Mouse (Mus musculus): ENCODE data around the gene Ssr3.

Ssr3 gene

GRCm38 (mm10) chr3:65374729-65375128 lies 17.7 kb downstream of the Ssr3 start:
- no peak for DNase-seq (ENCODE audit: extremely low read depth, low read depth)

- no peak for DNase-seq (ENCODE audit: extremely low read depth, low read depth)
Measured at GRCm38 (mm10) chr3:65373594-65374182, 18.7 kb downstream of the Ssr3 start.

- DNase-seq (ENCODE audit: extremely low read depth, low read depth), result no peak
Measured at GRCm38 (mm10) chr3:65372552-65372951, 19.9 kb downstream of the Ssr3 start.

DNA sequence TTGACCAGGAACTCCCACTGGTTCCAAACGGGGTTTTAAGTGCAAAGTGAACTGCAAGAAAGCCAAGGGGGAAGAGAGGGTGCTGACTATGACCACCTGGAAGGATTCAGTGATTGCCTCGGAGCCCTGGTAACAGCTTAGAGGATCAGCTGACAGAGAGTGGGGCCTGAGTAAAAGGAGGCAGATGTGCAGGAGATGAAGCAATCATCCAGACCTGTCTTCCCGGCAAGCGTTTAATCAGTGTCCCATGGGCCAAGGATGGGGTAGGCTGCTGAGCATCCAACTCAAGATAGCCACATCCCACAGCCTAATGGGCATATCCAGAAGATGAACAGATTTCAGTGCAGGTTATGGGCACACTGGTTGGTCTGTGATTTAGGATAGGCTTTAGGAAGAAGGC lies 24.5 kb downstream of the Ssr3 start:
- no peak for DNase-seq (ENCODE audit: extremely low read depth, low read depth)

DNA sequence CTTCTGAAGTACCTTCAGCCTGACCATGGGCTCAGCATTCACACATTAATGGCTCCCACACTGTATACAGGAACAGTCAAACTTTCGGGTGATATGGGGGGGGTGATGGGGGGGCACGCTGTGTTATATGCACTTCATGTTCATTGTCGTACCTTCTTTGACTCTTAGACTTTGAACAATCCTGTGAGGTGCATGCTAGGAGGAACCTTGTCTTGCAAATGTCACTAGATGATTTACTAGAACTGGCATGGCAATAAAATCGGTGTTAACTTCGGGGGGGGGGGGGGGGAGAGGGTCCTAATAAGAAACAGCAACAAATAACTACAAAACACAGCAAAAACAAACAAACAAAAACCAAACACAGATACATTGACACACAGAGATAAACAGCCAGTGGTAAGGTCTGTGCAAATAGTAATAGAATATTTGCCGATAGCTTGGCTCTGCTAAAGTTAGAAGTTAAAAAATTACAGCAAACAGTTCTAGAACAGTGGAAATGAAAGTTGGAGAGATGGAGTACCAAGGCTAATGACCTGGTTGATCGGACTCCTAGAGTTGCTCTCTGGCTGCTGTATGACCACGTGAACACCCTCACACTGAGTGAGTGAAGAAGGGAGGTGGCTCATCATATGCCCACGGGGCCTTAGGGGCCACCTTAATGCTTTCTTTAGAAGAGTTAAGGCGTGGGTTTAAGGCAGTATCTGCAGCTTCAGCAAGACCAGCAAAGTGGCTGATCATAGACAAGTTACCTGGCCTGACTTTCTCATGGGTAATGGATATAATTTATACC lies 26.3 kb downstream of the Ssr3 start:
- DNase-seq (ENCODE audit: extremely low read depth, low read depth), result no peak

GRCm38 (mm10) chr3:65365184-65365583 lies 27.2 kb downstream of the Ssr3 start:
- no peak for DNase-seq (ENCODE audit: extremely low read depth, low read depth)

DNA sequence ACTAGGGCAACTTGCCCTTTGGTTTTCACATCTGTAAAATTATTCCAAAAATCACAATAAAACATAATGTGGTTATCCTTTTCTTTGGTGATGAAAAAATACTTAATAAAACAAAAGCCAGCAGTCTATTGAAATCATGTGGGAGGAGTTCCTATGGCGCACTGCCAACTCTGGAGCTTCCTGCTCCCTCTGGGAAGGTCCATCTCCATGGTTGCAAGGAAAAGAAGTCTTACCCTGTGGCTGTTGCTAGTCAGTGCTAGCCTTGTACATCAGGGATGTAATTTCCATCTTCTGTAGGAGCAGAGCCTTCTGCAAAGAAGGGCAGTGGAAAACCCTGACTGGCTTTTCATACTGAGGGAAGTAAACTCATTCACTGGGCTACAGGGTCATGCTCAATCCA lies 29.0 kb downstream of the Ssr3 start:
- DNase-seq (ENCODE audit: extremely low read depth, low read depth), result no peak

GRCm38 (mm10) chr3:65360163-65360969 lies 32.1 kb downstream of the Ssr3 start:
- DNase-seq (ENCODE audit: extremely low read depth, low read depth), result peak; percentile 72

DNA sequence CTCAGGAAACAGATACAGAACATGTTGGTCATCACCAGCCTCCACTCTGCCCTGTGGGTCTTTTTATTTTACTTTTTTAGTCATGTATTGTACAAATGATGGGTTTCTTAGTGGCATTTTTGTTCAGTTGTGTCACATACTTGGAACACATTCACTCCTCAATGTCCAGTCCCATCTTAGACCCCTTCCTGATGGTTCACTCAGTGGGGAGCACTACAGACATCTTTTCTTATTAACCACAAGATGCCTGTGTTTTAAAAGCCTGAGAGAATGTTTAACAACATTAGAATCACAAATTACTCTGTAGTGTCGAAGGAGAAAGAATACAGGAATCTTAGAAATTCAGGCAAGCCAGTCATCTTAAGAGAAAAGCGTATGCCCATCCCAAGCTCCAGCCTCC lies 33.6 kb downstream of the Ssr3 start:
- DNase-seq (ENCODE audit: extremely low read depth, low read depth), result no peak

GRCm38 (mm10) chr3:65358275-65358674 lies 34.1 kb downstream of the Ssr3 start:
- DNase-seq (ENCODE audit: extremely low read depth, low read depth), result no peak

DNA sequence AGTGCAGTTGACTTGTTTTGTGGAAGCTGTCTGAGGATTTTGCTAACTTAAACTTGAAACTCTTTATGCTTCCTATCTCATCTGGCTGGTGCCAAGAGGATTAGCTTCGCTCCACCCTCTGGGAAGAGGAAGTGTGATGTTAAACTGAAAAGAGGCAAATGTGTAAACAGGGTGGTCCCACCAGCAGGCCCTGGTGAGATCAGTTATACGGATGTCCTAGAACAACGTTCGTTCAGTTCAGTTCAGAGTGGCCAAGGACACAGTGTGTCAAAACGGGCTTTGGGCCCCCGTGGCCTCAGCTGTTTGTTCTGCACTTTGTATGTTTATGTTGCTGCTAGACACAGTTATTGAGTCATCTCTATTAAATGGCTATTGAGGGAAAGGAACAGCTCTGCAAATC lies 36.9 kb downstream of the Ssr3 start:
- DNase-seq (ENCODE audit: extremely low read depth, low read depth), result peak; percentile 35

DNA sequence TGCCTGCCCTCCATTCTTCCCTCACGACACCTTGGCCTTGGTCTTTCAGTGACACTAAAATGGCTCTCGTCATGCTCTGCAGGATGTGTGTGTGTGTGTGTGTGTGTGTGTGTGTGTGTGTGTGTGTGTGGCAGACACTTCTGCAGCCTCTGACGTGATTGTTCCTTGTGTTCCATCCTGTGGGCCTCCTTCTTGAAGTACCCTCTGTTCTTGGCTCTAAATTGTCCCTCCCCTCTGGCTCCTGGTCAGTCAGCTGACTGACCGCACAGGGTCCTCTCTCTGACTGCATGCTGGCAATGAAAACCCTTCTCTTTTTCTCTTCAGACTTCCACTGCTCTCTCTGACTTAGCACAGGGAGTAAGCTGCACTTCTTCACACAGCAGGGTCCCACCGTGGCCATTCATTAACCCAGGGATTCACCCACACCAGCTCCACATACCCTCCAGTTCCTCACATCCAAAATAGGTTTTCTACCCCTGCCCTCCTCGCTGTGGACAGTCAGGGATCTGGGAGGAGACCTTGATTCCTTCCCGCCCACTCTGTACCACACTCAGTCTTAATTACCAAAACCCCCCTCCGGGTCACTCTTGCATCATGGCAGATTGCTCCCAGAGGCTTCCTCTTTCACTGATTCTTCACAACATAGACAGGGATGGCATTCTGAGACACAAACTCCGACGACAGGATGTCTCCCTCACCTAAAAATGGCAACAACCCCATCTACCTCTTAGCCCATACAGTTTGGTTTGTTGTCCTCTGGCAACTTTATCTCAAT lies 39.0 kb downstream of the Ssr3 start:
- no peak for DNase-seq (ENCODE audit: extremely low read depth, low read depth)

GRCm38 (mm10) chr3:65352278-65353127 lies 39.9 kb downstream of the Ssr3 start:
- no peak for DNase-seq (ENCODE audit: extremely low read depth, low read depth)

GRCm38 (mm10) chr3:65346176-65346575 lies 46.2 kb downstream of the Ssr3 start:
- DNase-seq (ENCODE audit: extremely low read depth, low read depth), result no peak

DNA sequence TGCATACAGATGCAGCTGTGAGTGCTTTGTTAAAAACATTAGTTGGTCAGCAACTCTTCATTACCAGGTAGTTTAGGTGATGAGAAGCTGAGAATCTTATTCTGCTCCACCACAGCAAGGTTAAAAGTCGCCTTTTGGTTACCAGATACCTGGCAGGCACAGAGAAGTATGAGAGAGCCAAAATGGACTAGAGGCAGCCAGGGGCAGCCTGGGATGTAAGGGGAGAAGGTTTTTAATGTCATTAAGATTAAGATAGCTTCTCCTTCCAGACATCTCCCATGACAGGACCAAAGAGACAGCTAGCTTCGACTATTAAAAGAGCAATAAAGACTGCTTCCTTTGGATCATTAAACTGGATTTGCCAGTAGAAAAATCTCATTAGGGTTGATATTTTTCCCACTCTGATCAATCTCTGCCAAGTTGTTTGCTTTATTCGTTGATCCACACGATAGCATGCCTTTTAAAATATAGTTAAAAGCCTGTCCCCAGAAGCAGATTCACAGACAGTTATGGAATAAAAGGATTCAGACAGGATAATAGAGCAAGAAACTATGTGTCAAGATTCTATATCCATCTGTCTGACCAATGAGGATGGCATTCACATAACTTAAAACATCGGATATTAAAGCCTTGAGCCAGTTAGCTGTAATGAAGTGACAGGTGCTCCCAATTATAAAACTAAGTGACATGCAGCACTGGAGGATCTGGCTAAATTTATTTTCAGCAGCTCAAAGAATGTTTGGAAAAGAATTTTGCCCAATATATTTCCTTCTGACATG lies 52.1 kb downstream of the Ssr3 start:
- DNase-seq (ENCODE audit: extremely low read depth, low read depth), result no peak

DNA sequence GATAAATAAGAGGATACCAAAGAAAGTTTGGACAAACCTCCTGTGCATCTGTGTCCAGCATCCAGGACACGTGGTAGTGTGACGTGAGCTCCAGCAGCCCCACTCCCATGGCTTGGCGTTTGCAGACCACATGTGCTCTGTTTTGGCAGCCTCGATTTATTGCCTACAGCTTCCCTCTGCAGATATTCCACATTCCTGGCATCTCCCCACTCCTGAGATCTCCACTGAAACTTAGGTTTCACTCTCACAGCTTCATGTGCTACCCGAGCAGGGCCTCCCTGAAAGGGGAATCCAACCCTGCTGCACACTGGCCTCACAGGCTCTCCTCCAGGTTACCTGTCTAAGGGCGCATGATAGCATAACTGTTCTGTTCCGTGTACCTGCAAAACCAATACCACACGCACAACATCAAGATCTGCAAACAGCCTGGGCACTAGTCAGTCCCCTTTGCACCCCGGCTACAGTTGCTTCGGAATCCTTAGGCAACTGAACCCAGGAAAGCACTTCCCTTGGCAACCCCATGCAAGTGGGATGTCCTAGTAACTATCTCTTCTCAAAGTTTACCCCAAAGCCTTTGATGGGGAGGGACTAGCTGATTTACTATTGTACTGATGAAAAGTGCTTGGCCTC lies 54.5 kb downstream of the Ssr3 start:
- no peak for DNase-seq (ENCODE audit: extremely low read depth, low read depth)
